ENCODE assay signal across 8 mouse cellular contexts in genomic region chr9:8004370-8004991, GRCm38 (mm10). TPM values are rescaled to one million over a fixed set of nuclear protein-coding genes. Genes with fewer than 3 reads are reported as not detected.
DNase-seq lines count a peak whose midpoint lies in the region; ATAC-seq and TF ChIP-seq lines count a peak whose summit lies in the region.

Gene Yap1 (minus strand): TSS chr9:8004596.

- no peaks in the 10 kb centered on the region for H3K36me3 ChIP-seq in forebrain, embryonic 16.5 days (ENCODE audit: control insufficient read depth, insufficient read depth)
- no peaks in the 10 kb centered on the region for H3K36me3 ChIP-seq in liver, postnatal 0 days (replicated peaks; ENCODE audit: insufficient read depth, low read length)

- H3K9me3 ChIP-seq in forebrain, embryonic 16.5 days (ENCODE audit: control insufficient read depth, low read length), result no peaks in the 10 kb centered on the region
- no peaks in the 10 kb centered on the region for H3K9me3 ChIP-seq in liver, postnatal 0 days (ENCODE audit: low read length)

- DNase-seq in CD4-positive, CD25-positive, alpha-beta regulatory T cell, adult 2 months (ENCODE audit: low read depth, low spot score), result peak; percentile 63
- peak; percentile 35 for DNase-seq in cerebellum, adult 11 months
- DNase-seq in heart, postnatal 14 days, result peak; percentile 94 to 95
- DNase-seq in kidney, postnatal 4 days, result peak; percentile 94 to 97
- DNase-seq in liver, postnatal 0 days, result peak; percentile 74
- DNase-seq in thymus, postnatal 0 days (ENCODE audit: low spot score), result peak; percentile 66

- peak within 1 kb of the TSS; percentile 91 for H3K4me2 ChIP-seq in forebrain, embryonic 16.5 days (ENCODE audit: low read length)
- peak within 1 kb of the TSS; percentile 65 for H3K4me2 ChIP-seq in liver, postnatal 0 days (ENCODE audit: low read depth, low read length)

- WGBS in forebrain, embryonic 16.5 days, result 0% methylated on average over 58 of the region's 79 CpGs
- WGBS in liver, postnatal 0 days (ENCODE audit: insufficient replicate concordance), result under 1% methylated on average over 74 of the region's 79 CpGs
- WGBS in olfactory bulb, adult 2 months, result 1% methylated on average over 71 of the region's 79 CpGs

- no peaks in the 10 kb centered on the region for H3K27me3 ChIP-seq in forebrain, embryonic 16.5 days (replicated peaks; ENCODE audit: control insufficient read depth, insufficient read depth, low read length)
- peaks cover 37% of the 10 kb centered on the region for H3K27me3 ChIP-seq in liver, postnatal 0 days (ENCODE audit: insufficient read depth, low read length)

- peak within 1 kb of the TSS; percentile 68 for H3K4me3 ChIP-seq in forebrain, embryonic 16.5 days (replicated peaks; ENCODE audit: low read length)
- H3K4me3 ChIP-seq in liver, postnatal 0 days (ENCODE audit: low read depth, low read length), result peak within 1 kb of the TSS; percentile 64
- peak within 1 kb of the TSS; percentile 65 for H3K4me3 ChIP-seq in olfactory bulb, adult 2 months (ENCODE audit: insufficient read depth, low read depth, low read length)

- peak; percentile 23; the same call in 1 of the 2 replicates for TF ChIP-seq POLR2A in olfactory bulb, adult 2 months (IDR thresholded peaks at IDR 0.05; ENCODE audit: insufficient read depth, low read depth, low read length)

- peaks cover 14% of the 10 kb centered on the region; the same call in 1 of the 2 replicates for H3K4me1 ChIP-seq in forebrain, embryonic 16.5 days (replicated peaks; ENCODE audit: control insufficient read depth, insufficient read depth, low read length)
- H3K4me1 ChIP-seq in liver, postnatal 0 days (ENCODE audit: insufficient read depth), result no peaks in the 10 kb centered on the region
- H3K4me1 ChIP-seq in olfactory bulb, adult 2 months (ENCODE audit: control insufficient read depth, insufficient read depth, low read length), result peaks cover 15% of the 10 kb centered on the region

- intact Hi-C loops in heart, postnatal 14 days (cut with DNase I), result loop anchor here (5.0 to 10.0 kb wide), 4 partner anchors 42 to 240 kb away; partner anchors contain the start of genes Birc2, Cep126 and Tmem123

- peak within 1 kb of the TSS; percentile 70 for H3K27ac ChIP-seq in forebrain, embryonic 16.5 days (ENCODE audit: low read length)
- H3K27ac ChIP-seq in liver, postnatal 0 days (ENCODE audit: low read depth), result peak within 1 kb of the TSS; percentile 95
- H3K27ac ChIP-seq in olfactory bulb, adult 2 months (ENCODE audit: insufficient read depth, low read depth, low read length), result no peak within 1 kb of the TSS

- ATAC-seq in forebrain, embryonic 16.5 days, result peak; percentile 84
- ATAC-seq in liver, postnatal 0 days, result peak; percentile 64

- no peak for TF ChIP-seq EP300 in liver, postnatal 0 days (IDR thresholded peaks at IDR 0.05; ENCODE audit: low read depth)

- TF ChIP-seq CTCF in liver, postnatal 0 days (IDR thresholded peaks at IDR 0.05; ENCODE audit: low read depth), result no peak
- TF ChIP-seq CTCF in olfactory bulb, adult 2 months (IDR thresholded peaks at IDR 0.05; ENCODE audit: insufficient read depth, low read depth, low read length), result no peak

- peak within 1 kb of the TSS; percentile 58 for H3K9ac ChIP-seq in forebrain, embryonic 16.5 days (replicated peaks; ENCODE audit: low read depth, low read length)
- peak within 1 kb of the TSS; percentile 78 for H3K9ac ChIP-seq in liver, postnatal 0 days (replicated peaks)

RNA-seq across cellular contexts. Expression of gene Yap1, which starts in this region (rescaled TPM):
- 7.7 and 8.0 TPM in 2 replicates for polyA plus RNA-seq in forebrain, embryonic 16.5 days (2015; fragmentation: Nextera tagmentation; extraction: Ambion mirVana)
- total RNA-seq in heart, postnatal 14 days (2021), result 10 to 100 TPM; 60.9 to 63.1 TPM
- polyA plus RNA-seq in liver, postnatal 0 days (2015; fragmentation: Nextera tagmentation; extraction: Ambion mirVana), result 4.3 and 4.8 TPM in 2 replicates
- polyA plus RNA-seq in olfactory bulb, adult 2 months (2012; ENCODE audit: insufficient read depth, insufficient read length, low replicate concordance, missing spikeins), result not detected in 2 replicates
- polyA plus RNA-seq in thymus, postnatal 0 days (2015; fragmentation: Nextera tagmentation; extraction: Ambion mirVana), result 5.3 and 5.5 TPM in 2 replicates

Comparison
In these comparisons a context has a peak if more than half of its experiments do, and no peak if none do; other contexts are left out.
1. DNase-seq: peak in every context shown above with its lines; median percentile 96 in kidney, postnatal 4 days; 94 in heart, postnatal 14 days; 74 in liver, postnatal 0 days; 66 in thymus, postnatal 0 days; 63 in CD4-positive, CD25-positive, alpha-beta regulatory T cell, adult 2 months; 35 in cerebellum, adult 11 months.